Mouse (Mus musculus): ENCODE measurements around the gene Map2k5. TPM values are rescaled to one million over a fixed set of nuclear protein-coding genes. Genes with fewer than 3 reads are reported as not detected.

The Map2k5 gene
- polyA plus RNA-seq, 1 experiment from 2014 or later = 31.6 TPM

DNA sequence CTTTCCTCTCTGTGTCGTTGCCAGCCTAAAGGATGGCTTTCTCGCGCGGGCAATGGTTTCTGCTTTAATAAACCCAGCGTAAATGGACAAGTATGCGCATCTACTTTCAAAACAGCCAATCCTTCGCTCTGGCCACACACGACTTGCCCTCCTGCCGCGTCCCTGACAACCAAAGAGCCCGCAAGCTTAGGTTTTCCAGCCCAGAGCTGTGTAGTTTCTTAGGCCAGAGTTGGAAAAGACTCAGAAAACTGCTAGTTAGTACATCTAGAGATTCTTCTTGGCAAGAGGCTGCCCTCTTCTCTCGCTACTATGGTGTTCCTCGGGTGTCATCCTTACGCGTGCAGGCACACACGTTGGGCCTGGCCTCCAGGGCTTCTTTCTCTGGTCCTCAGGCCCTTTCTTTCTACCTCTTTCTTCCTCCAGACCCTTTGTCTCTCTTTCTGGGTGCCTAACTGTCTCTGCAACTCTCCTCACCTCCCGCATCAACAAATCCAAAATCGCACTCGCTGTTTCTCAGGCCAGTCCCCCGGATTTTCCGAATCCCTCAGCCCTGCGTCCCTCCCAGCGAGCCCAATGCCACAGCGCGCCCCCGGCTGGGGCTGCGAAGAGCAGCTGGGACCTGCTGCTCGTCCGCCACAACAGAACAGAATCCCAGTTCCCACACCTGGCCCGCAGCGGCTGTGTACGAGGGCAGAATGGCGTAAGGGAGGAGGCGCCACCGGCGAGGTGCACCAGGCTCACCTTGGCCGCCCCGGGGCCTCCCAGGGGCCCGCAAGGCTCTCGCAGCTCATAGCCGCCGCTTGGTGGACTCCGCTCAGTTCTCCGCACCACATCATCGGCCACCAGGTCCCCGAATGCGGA lies 233.8 kb downstream of the Map2k5 start:
- Histone ChIP-seq H3K4me3 (ENCODE audit: low read depth, low read length) (peak overlapping the region; percentile 15; the same call in 1 of the 2 replicates), H3K4me1 (ENCODE audit: control insufficient read depth, insufficient read depth, low read length) (peaks cover 23% of the 10 kb centered on the region; the same call in 1 of the 2 replicates), H3K27me3 (ENCODE audit: control insufficient read depth, insufficient read depth, low read length) (peaks cover 88% of the 10 kb centered on the region), H3K9ac (replicated peaks; ENCODE audit: low read depth, low read length) (no peak overlapping the region), H3K4me2 (replicated peaks; ENCODE audit: low read depth, low read length) (no peak overlapping the region), H3K27ac (ENCODE audit: low read length) (no peak overlapping the region), H3K36me3 (ENCODE audit: control insufficient read depth, insufficient read depth, low read length) (no peaks in the 10 kb centered on the region), H3K9me3 (ENCODE audit: control insufficient read depth, low read depth, low read length) (no peaks in the 10 kb centered on the region)
- 1% methylated on average over 43 of the region's 47 CpGs for WGBS
- ATAC-seq (ENCODE audit: insufficient number of reproducible peaks, insufficient read depth, low FRiP score, low read depth) = no peak

DNA sequence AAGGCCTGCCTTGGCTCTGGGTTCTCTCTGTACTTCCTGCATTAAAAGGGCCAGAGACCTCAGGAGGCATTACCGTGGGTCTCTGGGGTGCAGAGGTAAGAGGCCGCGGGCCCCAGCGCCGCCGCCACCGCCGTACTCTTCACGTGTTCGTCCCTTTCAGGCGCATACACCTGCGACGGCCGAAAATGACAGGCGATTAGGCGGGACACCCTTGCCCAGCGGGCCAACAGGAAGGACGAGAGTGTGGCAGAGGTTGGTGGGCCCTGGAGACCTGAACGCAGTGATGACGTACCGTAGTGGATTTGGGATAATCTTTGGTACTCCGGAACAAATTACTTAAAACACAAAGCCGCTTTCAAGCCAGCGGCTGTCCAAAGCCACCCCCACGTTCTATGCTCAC lies 234.5 kb downstream of the Map2k5 start:
- H3K4me3 ChIP-seq (ENCODE audit: low read depth, low read length) = no peak overlapping the region
- 1% methylated on average over 25 of the region's 25 CpGs for WGBS
- no peak for ATAC-seq (ENCODE audit: insufficient number of reproducible peaks, insufficient read depth, low FRiP score, low read depth)
- peaks cover 90% of the 10 kb centered on the region for H3K27me3 ChIP-seq (ENCODE audit: control insufficient read depth, insufficient read depth, low read length)
- no peaks in the 10 kb centered on the region for H3K36me3 ChIP-seq (ENCODE audit: control insufficient read depth, insufficient read depth, low read length)
- H3K4me2 ChIP-seq (replicated peaks; ENCODE audit: low read depth, low read length) = no peak overlapping the region
- H3K9me3 ChIP-seq (ENCODE audit: control insufficient read depth, low read depth, low read length) = no peaks in the 10 kb centered on the region
- peaks cover 20% of the 10 kb centered on the region; the same call in 1 of the 2 replicates for H3K4me1 ChIP-seq (ENCODE audit: control insufficient read depth, insufficient read depth, low read length)
- H3K27ac ChIP-seq (ENCODE audit: low read length) = no peak overlapping the region
- H3K9ac ChIP-seq (replicated peaks; ENCODE audit: low read depth, low read length) = no peak overlapping the region

DNA sequence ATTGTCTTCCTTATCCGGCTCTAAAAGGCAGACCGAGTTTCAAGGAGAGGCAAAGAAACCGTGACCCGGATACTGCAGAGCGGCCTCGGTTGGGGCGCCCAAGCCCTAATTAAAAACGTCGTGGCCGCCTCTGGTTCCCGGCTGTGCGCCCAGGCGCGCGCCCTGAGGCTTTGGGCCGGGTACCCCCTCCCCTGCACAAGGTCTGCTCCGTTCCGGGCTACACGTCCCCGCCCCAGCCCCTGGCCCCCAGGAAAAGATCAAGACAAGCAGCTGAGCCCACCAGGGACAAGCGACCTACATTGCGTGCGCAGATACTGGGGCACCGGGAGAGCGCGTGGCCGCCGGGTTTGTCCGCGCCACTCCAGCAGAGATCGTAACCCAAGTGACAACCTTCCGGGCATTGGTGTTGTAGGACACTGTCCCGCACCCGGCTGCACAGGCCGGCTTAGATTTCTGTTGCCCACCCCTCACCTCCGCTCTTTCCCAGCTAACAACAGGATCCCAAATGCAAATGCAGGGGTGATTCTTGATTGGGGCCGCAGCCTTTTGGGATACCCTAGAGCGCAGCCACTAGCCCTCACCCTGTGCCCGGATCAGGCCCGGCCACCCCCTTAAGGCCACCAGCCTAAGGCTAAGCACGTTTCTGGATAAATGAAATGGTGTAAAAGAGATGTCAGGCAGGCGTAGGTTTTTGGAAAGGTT lies 235.2 kb downstream of the Map2k5 start:
- Histone ChIP-seq H3K27me3 (ENCODE audit: control insufficient read depth, insufficient read depth, low read length) (peaks cover 92% of the 10 kb centered on the region), H3K36me3 (ENCODE audit: control insufficient read depth, insufficient read depth, low read length) (no peaks in the 10 kb centered on the region), H3K4me2 (replicated peaks; ENCODE audit: low read depth, low read length) (no peak overlapping the region), H3K4me1 (ENCODE audit: control insufficient read depth, insufficient read depth, low read length) (peaks cover 20% of the 10 kb centered on the region; the same call in 1 of the 2 replicates), H3K9ac (replicated peaks; ENCODE audit: low read depth, low read length) (no peak overlapping the region), H3K4me3 (ENCODE audit: low read depth, low read length) (no peak overlapping the region), H3K9me3 (ENCODE audit: control insufficient read depth, low read depth, low read length) (no peaks in the 10 kb centered on the region), H3K27ac (ENCODE audit: low read length) (no peak overlapping the region)
- WGBS = 1% methylated on average over 42 of the region's 42 CpGs
- no peak for ATAC-seq (ENCODE audit: insufficient number of reproducible peaks, insufficient read depth, low FRiP score, low read depth)

DNA sequence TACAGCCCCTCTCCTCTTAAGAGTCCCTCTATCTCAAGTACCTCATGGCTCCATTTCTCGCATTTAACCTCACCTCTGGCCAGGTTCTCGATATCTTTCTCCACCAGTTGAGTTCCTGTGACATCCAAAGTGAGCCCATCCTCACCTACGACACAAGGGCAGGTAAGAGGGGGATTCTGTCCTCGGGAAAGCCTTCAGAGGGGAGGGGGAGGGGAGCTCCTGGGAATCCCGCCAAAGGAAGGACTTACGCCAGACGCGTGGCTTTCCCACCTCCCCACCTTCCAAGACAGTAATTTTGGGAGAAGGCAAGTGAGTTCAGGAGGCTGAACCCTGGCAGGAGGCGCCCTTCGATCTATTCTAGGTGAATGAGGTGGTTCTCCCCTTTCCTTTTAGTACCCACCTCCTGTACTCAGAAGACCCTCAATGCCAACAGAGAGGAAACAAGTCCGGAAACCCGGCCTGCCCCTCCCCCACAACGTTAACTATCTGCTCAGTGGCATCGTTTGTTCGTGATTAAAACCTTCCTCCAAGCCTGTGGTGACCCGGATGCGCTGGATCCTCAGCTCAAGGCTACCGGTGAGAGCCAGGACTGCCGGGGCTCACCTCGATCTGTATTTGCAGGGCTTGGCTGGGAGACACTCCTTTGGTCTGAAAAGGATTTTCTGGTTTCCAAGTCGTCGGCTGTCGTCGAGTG lies 235.9 kb downstream of the Map2k5 start:
- 3% methylated on average over 24 of the region's 24 CpGs for WGBS
- H3K4me3 ChIP-seq (ENCODE audit: low read depth, low read length) = no peak overlapping the region

DNA sequence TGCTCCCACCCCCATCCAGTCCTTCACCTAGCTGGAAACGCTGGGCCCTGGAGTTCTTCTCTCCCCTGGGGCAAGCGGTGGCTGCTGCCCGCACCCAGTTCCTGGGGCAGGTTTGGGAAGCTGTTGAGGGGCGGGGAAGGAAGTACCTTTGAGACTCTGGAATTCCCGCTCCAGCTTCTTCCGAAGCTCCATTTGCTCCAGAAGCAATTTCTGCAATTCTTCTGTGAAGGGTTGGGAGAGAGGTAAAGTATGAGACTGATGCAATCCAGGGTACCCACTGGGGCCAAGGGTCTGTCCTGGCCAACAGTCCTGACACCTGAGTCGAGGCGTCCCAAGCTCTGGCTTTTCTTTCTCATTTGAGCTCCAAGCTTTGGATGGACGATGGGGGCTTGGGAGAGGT lies 237.5 kb downstream of the Map2k5 start:
- Histone ChIP-seq H3K27ac (ENCODE audit: low read length) (no peak overlapping the region), H3K9ac (replicated peaks; ENCODE audit: low read depth, low read length) (no peak overlapping the region), H3K4me1 (ENCODE audit: control insufficient read depth, insufficient read depth, low read length) (0 out of 2 replicates have a peak, but pooled peaks cover 9% of the 10 kb centered on the region), H3K4me3 (ENCODE audit: low read depth, low read length) (peak overlapping the region; percentile 3; the same call in 1 of the 2 replicates), H3K9me3 (ENCODE audit: control insufficient read depth, low read depth, low read length) (no peaks in the 10 kb centered on the region), H3K36me3 (ENCODE audit: control insufficient read depth, insufficient read depth, low read length) (no peaks in the 10 kb centered on the region), H3K27me3 (ENCODE audit: control insufficient read depth, insufficient read depth, low read length) (peaks cover 86% of the 10 kb centered on the region), H3K4me2 (replicated peaks; ENCODE audit: low read depth, low read length) (no peak overlapping the region)
- ATAC-seq (ENCODE audit: insufficient number of reproducible peaks, insufficient read depth, low FRiP score, low read depth) = no peak
- 2% methylated on average over 9 of the region's 9 CpGs for WGBS

More for the DNA sequence above, 235.9 kb downstream of the Map2k5 start:
- Histone ChIP-seq H3K9ac (replicated peaks; ENCODE audit: low read depth, low read length) (no peak overlapping the region), H3K4me1 (ENCODE audit: control insufficient read depth, insufficient read depth, low read length) (peaks cover 16% of the 10 kb centered on the region; the same call in 1 of the 2 replicates), H3K27ac (ENCODE audit: low read length) (no peak overlapping the region), H3K9me3 (ENCODE audit: control insufficient read depth, low read depth, low read length) (no peaks in the 10 kb centered on the region), H3K27me3 (ENCODE audit: control insufficient read depth, insufficient read depth, low read length) (peaks cover 92% of the 10 kb centered on the region), H3K4me2 (replicated peaks; ENCODE audit: low read depth, low read length) (no peak overlapping the region), H3K36me3 (ENCODE audit: control insufficient read depth, insufficient read depth, low read length) (no peaks in the 10 kb centered on the region)
- ATAC-seq (ENCODE audit: insufficient number of reproducible peaks, insufficient read depth, low FRiP score, low read depth) = no peak

DNA sequence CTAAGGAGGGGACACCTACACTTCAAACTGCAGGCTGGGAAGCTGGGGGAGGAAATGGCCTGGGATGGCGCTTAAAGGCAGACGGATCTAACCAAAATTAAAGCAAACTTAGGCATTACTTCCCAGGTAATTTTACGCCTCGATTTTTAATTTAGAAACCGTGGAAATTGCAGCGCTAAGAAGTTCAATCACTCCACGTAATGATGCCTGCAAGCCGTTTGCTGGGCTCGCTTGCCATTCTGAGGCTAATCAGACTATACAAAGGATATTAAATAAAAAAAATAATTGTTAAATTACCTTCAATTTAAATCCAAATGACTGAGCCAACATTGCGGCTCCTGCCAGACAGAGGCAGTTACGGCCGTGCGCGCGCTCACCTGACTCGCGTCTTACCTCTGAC lies 238.0 kb downstream of the Map2k5 start:
- no peak overlapping the region for H3K4me3 ChIP-seq (ENCODE audit: low read depth, low read length)
- no peak overlapping the region for H3K4me2 ChIP-seq (replicated peaks; ENCODE audit: low read depth, low read length)
- H3K27ac ChIP-seq (ENCODE audit: low read length) = no peak overlapping the region
- H3K4me1 ChIP-seq (ENCODE audit: control insufficient read depth, insufficient read depth, low read length) = 0 out of 2 replicates have a peak, but pooled peaks cover 9% of the 10 kb centered on the region
- WGBS = 3% methylated on average over 17 of the region's 17 CpGs
- H3K36me3 ChIP-seq (ENCODE audit: control insufficient read depth, insufficient read depth, low read length) = no peaks in the 10 kb centered on the region
- H3K9me3 ChIP-seq (ENCODE audit: control insufficient read depth, low read depth, low read length) = no peaks in the 10 kb centered on the region
- no peak for ATAC-seq (ENCODE audit: insufficient number of reproducible peaks, insufficient read depth, low FRiP score, low read depth)
- peaks cover 87% of the 10 kb centered on the region for H3K27me3 ChIP-seq (ENCODE audit: control insufficient read depth, insufficient read depth, low read length)
- no peak overlapping the region for H3K9ac ChIP-seq (replicated peaks; ENCODE audit: low read depth, low read length)

DNA sequence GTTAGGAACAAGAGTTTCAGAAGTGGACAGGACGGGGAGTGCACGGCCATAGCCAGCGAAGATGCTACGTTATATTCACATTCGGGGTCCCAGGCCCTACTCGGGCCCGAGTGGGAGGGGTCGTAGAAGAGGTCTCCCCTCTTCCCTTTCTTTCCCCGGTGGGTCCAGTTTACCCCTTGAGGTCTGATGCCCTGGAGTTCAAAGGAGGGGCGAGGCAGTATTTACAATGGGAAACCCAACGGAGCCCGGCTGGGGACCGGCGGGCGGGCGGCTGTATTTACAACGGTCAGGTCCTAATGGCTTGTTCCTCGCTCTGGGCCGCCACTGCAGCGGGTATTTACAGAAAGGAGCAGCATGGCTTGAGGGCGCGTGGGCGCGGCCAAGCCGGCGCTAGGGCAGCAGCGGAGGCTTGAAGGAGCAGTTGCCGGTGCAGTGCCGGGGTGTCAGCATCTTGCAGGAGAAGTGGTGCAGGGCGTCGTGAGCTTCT lies 239.2 kb downstream of the Map2k5 start:
- Histone ChIP-seq H3K4me2 (replicated peaks; ENCODE audit: low read depth, low read length) (peak overlapping the region; percentile 15; the same call in 1 of the 2 replicates), H3K36me3 (ENCODE audit: control insufficient read depth, insufficient read depth, low read length) (no peaks in the 10 kb centered on the region), H3K4me3 (ENCODE audit: low read depth, low read length) (peak overlapping the region; percentile 11; the same call in 1 of the 2 replicates), H3K27me3 (ENCODE audit: control insufficient read depth, insufficient read depth, low read length) (peaks cover 80% of the 10 kb centered on the region), H3K9me3 (ENCODE audit: control insufficient read depth, low read depth, low read length) (no peaks in the 10 kb centered on the region), H3K9ac (replicated peaks; ENCODE audit: low read depth, low read length) (no peak overlapping the region), H3K4me1 (ENCODE audit: control insufficient read depth, insufficient read depth, low read length) (0 out of 2 replicates have a peak, but pooled peaks cover 9% of the 10 kb centered on the region), H3K27ac (ENCODE audit: low read length) (no peak overlapping the region)
- under 1% methylated on average over 31 of the region's 31 CpGs for WGBS
- no peak for ATAC-seq (ENCODE audit: insufficient number of reproducible peaks, insufficient read depth, low FRiP score, low read depth)

DNA sequence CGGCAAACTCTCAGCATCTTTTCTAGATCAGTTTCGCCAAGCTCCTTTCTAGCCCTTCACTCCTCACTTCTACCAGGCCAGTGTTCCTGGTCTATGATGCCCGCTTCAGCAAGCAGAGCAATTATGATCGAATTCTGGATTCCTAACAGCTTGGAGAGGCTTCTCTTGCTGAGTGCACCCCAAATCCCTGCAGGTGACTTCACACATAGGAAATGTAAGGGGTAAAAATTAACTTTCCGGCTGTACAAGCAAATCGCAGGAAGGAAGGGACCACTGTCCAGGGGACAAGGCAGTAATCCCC lies 240.1 kb downstream of the Map2k5 start:
- Histone ChIP-seq H3K4me1 (ENCODE audit: control insufficient read depth, insufficient read depth, low read length) (0 out of 2 replicates have a peak, but pooled peaks cover 5% of the 10 kb centered on the region), H3K27ac (ENCODE audit: low read length) (no peak overlapping the region), H3K36me3 (ENCODE audit: control insufficient read depth, insufficient read depth, low read length) (no peaks in the 10 kb centered on the region), H3K27me3 (ENCODE audit: control insufficient read depth, insufficient read depth, low read length) (peaks cover 70% of the 10 kb centered on the region), H3K9ac (replicated peaks; ENCODE audit: low read depth, low read length) (no peak overlapping the region), H3K4me3 (ENCODE audit: low read depth, low read length) (no peak overlapping the region), H3K4me2 (replicated peaks; ENCODE audit: low read depth, low read length) (no peak overlapping the region), H3K9me3 (ENCODE audit: control insufficient read depth, low read depth, low read length) (no peaks in the 10 kb centered on the region)
- no peak for ATAC-seq (ENCODE audit: insufficient number of reproducible peaks, insufficient read depth, low FRiP score, low read depth)
- WGBS = 8% methylated on average over 6 of the region's 6 CpGs
